Mouse (Mus musculus) kidney, embryonic 15.5 days (tissue): Measurements from ENCODE around the gene Prop1. TPM values are rescaled to one million over a fixed set of nuclear protein-coding genes. Genes with fewer than 3 reads are reported as not detected.

Experiments used
- ATAC-seq: fragments of 200-750 bp; cut with Nextera tagmentation; replicated peaks from 2 replicates; pipeline ENCODE4 v1.8.0; 2017; ENCODE audit warnings: moderate TSS enrichment; ENCODE audit not compliant: low FRiP score
- H3K27ac ChIP-seq: fragments of 300-500 bp; sonication (generic); 2 replicates; pipeline ENCODE4 v1.5.1; 2015; ENCODE audit warnings: mild to moderate bottlenecking, inconsistent platforms
- H3K27me3 ChIP-seq: fragments of 300-500 bp; sonication (generic); 2 replicates; pipeline ENCODE4 v1.6.1; 2015; ENCODE audit warnings: inconsistent platforms
- H3K36me3 ChIP-seq: fragments of 300-500 bp; sonication (generic); 2 replicates; pipeline ENCODE4 v1.6.1; 2015; ENCODE audit warnings: inconsistent platforms
- H3K4me1 ChIP-seq: fragments of 300-500 bp; sonication (generic); 2 replicates; pipeline ENCODE4 v1.6.1; 2015; ENCODE audit warnings: inconsistent platforms
- H3K4me2 ChIP-seq: fragments of 300-500 bp; sonication (generic); 2 replicates; pipeline ENCODE4 v1.6.1; 2015; ENCODE audit warnings: moderate library complexity, mild to moderate bottlenecking, inconsistent platforms
- H3K4me3 ChIP-seq: fragments of 300-500 bp; sonication (generic); replicated peaks from 2 replicates; pipeline ENCODE4 v1.5.1; 2015; ENCODE audit warnings: mild to moderate bottlenecking, inconsistent platforms
- H3K9ac ChIP-seq: fragments of 300-500 bp; sonication (generic); 2 replicates; pipeline ENCODE4 v1.6.1; 2015; ENCODE audit warnings: mild to moderate bottlenecking, inconsistent platforms
- H3K9me3 ChIP-seq: fragments of 300-500 bp; sonication (generic); replicated peaks from 2 replicates; pipeline ENCODE4 v1.6.1; 2016; ENCODE audit warnings: inconsistent platforms
- WGBS: fragments of 180-500 bp; shearing (Covaris S2); methylation state at CpG from one replicate; pipeline ENCODE4 v1.1.7; 2015; ENCODE audit warnings: mixed read lengths; 5-methylcytosine and 5-hydroxymethylcytosine counted together
- polyA plus RNA-seq: library from polyadenylated mRNA; unstranded; fragments of >200 nt; fragmentation: Nextera tagmentation; extraction: Ambion mirVana; gene quantifications from 2 replicates; pipeline ENCODE4 v1.2.1, GENCODE M21; 2015

Gene Prop1
- not detected in 2 replicates for polyA plus RNA-seq

DNA sequence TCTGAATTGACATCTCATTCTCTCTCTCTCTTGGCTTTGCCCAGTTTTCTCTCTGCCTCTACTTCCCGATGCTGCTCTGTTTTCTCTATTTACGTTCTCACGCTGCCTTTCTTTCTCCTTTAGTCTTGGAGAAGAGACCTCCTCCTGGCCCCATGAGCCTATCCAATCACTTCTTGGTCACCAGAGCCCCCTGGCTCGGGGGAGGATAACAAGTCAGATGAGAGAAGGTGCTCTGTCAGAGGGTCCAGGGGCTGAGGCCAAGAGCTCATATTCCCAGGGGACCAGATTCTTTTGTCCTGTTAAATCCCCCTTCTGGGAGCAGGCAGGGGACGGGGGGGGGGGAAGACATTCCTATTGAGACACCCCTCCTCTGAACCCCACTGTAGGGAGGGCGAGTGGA lies at the start of gene Prop1:
Gene Prop1, minus strand, starts transcription at position 101 of the 400 bp plus-strand sequence.
- ATAC-seq, result no peak
- H3K4me1 ChIP-seq, result peaks cover 10% of the 10 kb centered on the region; the same call in 1 of the 2 replicates
- no peaks in the 10 kb centered on the region; the same call in 1 of the 2 replicates for H3K27me3 ChIP-seq
- peak within 1 kb of the TSS; percentile 38 for H3K4me2 ChIP-seq
- 65% methylated on average over 6 of the region's 6 CpGs for WGBS
- no peak within 1 kb of the TSS for H3K27ac ChIP-seq
- H3K9ac ChIP-seq, result no peak within 1 kb of the TSS
- H3K4me3 ChIP-seq, result no peak within 1 kb of the TSS
- H3K9me3 ChIP-seq, result no peaks in the 10 kb centered on the region
- H3K36me3 ChIP-seq, result no peaks in the 10 kb centered on the region

DNA sequence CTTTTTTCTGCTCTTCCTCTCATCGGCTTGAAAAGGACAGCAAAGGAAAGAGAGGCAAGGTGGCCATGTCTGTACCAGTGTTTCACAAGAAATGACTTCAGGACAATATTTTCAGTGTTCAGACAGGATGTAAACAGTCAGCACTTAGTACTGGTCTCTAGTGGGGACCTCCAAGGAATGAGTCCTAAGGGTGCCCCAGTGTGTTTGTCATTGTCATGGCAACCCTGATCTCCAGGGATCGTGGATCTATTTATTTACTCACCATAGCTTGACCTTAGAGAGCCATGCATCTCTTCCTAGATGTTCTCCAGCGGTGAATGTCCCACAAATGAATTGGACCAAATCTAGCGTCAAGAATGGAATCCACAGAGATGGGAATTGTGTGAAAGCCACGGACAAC lies 49.7 kb upstream of the Prop1 start, which contains the start of gene Olfr51:
Gene Olfr51, plus strand, starts transcription at position 301 of the 400 bp plus-strand sequence.
- Histone ChIP-seq H3K27ac (no peak within 1 kb of the TSS), H3K36me3 (no peaks in the 10 kb centered on the region), H3K9me3 (no peaks in the 10 kb centered on the region), H3K27me3 (no peaks in the 10 kb centered on the region), H3K4me3 (no peak within 1 kb of the TSS), H3K9ac (no peak within 1 kb of the TSS), H3K4me2 (no peak within 1 kb of the TSS), H3K4me1 (no peaks in the 10 kb centered on the region)
- WGBS, result 76% methylated on average over 5 of the region's 5 CpGs
- ATAC-seq, result no peak

DNA sequence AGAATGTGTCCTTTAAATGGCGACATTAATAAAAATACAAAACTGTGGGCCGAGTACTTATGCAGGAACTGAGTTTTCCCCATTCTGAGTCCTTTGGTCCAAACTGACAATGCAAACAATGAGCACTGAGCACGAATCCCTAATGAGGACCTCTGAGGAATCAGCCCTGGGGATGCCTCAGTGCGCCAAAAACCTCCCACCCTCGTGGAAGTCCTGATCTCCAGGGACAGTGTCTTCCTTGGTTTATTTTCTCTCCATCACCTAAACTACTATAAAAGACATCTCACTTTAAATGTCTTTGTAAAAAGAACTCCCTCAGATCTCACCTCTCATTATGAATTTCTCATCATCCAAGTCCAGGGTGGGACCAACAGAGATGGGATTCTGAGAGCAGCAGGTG lies 28.1 kb upstream of the Prop1 start, which contains the start of gene Olfr1377:
Gene Olfr1377, plus strand, starts transcription at position 301 of the 400 bp plus-strand sequence.
- H3K4me3 ChIP-seq, result no peak within 1 kb of the TSS
- no peaks in the 10 kb centered on the region for H3K27me3 ChIP-seq
- H3K4me2 ChIP-seq, result no peak within 1 kb of the TSS
- H3K27ac ChIP-seq, result no peak within 1 kb of the TSS
- WGBS, result 71% methylated on average over 5 of the region's 5 CpGs
- H3K9me3 ChIP-seq, result no peaks in the 10 kb centered on the region
- no peaks in the 10 kb centered on the region for H3K36me3 ChIP-seq
- H3K4me1 ChIP-seq, result no peaks in the 10 kb centered on the region
- ATAC-seq, result no peak
- no peak within 1 kb of the TSS for H3K9ac ChIP-seq

DNA sequence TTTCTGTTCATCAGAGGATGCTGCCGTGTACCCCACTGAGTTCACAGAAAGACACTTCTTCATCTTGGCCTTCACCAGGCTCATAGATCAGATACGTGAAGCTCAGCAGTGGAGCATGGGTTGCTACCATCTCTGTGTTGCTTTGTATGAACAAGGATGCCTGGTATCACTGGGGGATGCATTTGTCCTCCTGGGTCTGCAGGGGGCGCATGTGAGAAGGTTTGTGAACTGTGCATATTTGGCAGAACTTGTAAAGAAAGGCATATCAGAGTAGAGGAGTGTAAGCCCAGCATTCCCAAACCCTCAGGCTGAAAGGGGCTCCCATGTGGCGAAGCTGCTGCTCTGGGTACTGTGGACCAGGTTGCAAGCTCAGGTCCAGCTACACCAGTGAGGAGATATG lies 23.7 kb upstream of the Prop1 start:
- H3K36me3 ChIP-seq, result no peaks in the 10 kb centered on the region
- 75% methylated on average over 4 of the region's 4 CpGs for WGBS
- H3K4me1 ChIP-seq, result no peaks in the 10 kb centered on the region
- no peak overlapping the region for H3K4me2 ChIP-seq
- H3K9me3 ChIP-seq, result no peaks in the 10 kb centered on the region
- no peaks in the 10 kb centered on the region for H3K27me3 ChIP-seq
- H3K27ac ChIP-seq, result no peak overlapping the region
- ATAC-seq, result no peak
- no peak overlapping the region for H3K4me3 ChIP-seq
- no peak overlapping the region for H3K9ac ChIP-seq

DNA sequence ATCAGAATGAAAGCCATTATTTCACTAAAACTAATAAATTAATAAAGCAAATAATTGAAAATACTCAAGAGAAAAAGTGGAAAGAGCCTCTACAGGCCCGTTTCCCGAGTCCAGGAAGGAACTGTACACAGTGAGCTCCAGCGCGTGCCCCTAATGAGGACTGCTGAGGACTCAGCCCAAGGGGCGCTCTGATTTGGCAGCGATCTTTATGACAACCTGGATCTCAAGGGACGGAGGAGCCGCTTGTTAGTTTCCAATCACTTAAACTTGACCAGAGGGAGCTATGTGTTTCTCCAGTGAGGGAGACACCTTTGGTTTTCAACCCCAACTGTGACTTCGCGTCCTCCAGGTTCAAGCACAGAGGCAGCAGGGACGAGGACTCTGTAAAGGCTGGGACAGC lies 12.7 kb upstream of the Prop1 start, which contains the start of gene Olfr1378:
Gene Olfr1378, plus strand, starts transcription at position 301 of the 400 bp plus-strand sequence.
- 89% methylated on average over 11 of the region's 11 CpGs for WGBS
- H3K4me1 ChIP-seq, result no peaks in the 10 kb centered on the region
- no peaks in the 10 kb centered on the region for H3K9me3 ChIP-seq
- no peaks in the 10 kb centered on the region for H3K27me3 ChIP-seq
- H3K9ac ChIP-seq, result no peak within 1 kb of the TSS
- ATAC-seq, result no peak
- H3K27ac ChIP-seq, result no peak within 1 kb of the TSS
- no peak within 1 kb of the TSS for H3K4me2 ChIP-seq
- no peaks in the 10 kb centered on the region for H3K36me3 ChIP-seq
- no peak within 1 kb of the TSS for H3K4me3 ChIP-seq

DNA sequence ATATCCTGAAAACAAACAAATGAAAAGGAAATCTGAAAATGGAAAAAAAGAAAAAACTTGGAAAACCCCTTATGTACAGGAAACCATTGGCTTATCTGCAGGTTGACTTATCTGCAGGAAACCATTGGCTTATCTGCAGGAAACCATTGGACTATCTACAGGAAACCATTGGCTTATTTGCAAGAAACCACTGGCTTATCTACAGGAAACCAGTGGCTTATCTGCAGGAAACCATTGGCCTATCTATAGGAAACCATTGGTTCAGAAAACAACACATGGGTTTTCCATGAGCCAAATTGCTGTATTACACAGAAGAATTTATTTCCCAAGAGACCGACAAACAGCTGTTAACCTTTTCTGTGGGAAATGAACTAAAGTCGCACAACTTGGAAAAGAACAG lies 11.3 kb upstream of the Prop1 start:
- Histone ChIP-seq H3K36me3 (no peaks in the 10 kb centered on the region), H3K4me1 (no peaks in the 10 kb centered on the region), H3K27me3 (no peaks in the 10 kb centered on the region), H3K9me3 (no peaks in the 10 kb centered on the region), H3K4me3 (no peak overlapping the region), H3K27ac (no peak overlapping the region), H3K9ac (no peak overlapping the region), H3K4me2 (no peak overlapping the region)
- ATAC-seq, result no peak
- WGBS, result 66% methylated on average over 2 of the region's 2 CpGs

DNA sequence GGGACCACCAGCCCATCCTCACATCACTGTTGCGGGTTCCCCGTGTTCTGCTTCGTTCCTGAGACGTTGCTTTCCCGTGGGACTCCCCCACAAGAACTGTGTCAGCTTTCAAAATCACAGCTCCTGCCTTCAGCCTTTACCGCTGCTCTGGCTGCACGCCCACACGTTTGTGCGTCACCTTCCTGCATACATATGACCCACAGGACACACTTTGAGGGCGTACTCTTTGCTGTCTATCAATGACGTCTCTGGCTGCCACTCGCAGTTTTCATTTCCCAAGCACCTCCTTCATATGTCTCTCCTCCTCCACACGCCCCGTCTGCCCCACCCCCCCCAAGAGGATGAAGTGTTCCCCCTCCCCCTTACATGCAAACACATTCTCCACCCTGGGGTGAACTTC lies 1.3 kb downstream of the Prop1 start:
- WGBS, result 30% methylated on average over 14 of the region's 14 CpGs
- H3K9me3 ChIP-seq, result no peaks in the 10 kb centered on the region
- no peaks in the 10 kb centered on the region; the same call in 1 of the 2 replicates for H3K27me3 ChIP-seq
- H3K27ac ChIP-seq, result no peak overlapping the region
- H3K9ac ChIP-seq, result no peak overlapping the region
- H3K4me2 ChIP-seq, result peak overlapping the region; percentile 38
- H3K4me3 ChIP-seq, result no peak overlapping the region
- H3K36me3 ChIP-seq, result no peaks in the 10 kb centered on the region
- ATAC-seq, result no peak
- peaks cover 10% of the 10 kb centered on the region; the same call in 1 of the 2 replicates for H3K4me1 ChIP-seq

DNA sequence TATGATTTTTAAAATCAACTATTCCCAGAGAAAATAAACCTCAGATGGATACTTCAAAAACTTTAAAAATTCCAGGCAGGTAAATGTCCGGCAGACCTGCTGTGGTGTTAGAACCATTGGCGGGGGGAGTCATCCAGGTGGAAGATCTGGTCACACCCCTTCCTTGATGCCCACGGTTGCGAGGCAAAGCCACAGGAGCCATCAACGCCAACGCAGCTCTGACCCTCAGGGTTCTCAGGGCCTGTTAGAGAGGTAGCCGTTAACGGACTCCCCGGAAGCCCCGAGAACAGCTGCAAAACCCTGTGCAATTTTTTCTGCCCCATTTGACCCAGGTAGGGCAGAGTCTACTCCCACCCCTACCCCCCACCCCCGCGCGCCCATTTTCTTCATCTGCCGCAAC lies 10.1 kb downstream of the Prop1 start, which contains the start of gene 4933414I15Rik:
Gene 4933414I15Rik, minus strand, starts transcription at position 260 of the 400 bp plus-strand sequence.
- H3K4me2 ChIP-seq, result 0 out of 2 replicates have a peak within 1 kb of the TSS, but pooled peaks have one; percentile 9
- H3K27me3 ChIP-seq, result no peaks in the 10 kb centered on the region
- 71% methylated on average over 14 of the region's 14 CpGs for WGBS
- no peak within 1 kb of the TSS for H3K9ac ChIP-seq
- no peak within 1 kb of the TSS for H3K4me3 ChIP-seq
- no peaks in the 10 kb centered on the region for H3K4me1 ChIP-seq
- no peaks in the 10 kb centered on the region for H3K9me3 ChIP-seq
- H3K27ac ChIP-seq, result no peak within 1 kb of the TSS
- H3K36me3 ChIP-seq, result no peaks in the 10 kb centered on the region
- ATAC-seq, result no peak

DNA sequence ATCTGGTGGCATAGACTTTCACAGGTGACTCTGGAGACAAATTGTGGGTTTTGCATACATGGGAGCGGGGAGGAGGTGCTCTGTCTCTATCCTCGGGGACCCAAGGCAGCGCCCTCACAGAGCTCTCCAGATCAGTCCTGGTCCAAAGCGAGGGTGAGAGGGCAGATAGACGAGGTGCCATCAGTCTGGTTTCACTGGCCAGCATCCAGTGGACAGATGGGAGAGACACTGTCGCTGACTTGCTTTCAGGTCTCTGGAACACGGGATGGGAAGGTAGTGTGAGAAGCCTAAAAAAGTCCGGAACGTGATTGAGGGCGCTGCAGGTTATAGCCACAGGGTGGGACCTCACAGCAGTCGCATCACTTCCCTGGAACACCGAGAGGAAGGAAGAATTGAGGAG lies 11.2 kb downstream of the Prop1 start:
- no peaks in the 10 kb centered on the region for H3K36me3 ChIP-seq
- H3K9ac ChIP-seq, result no peak overlapping the region
- H3K4me3 ChIP-seq, result no peak overlapping the region
- WGBS, result 65% methylated on average over 12 of the region's 12 CpGs
- H3K27ac ChIP-seq, result no peak overlapping the region
- no peaks in the 10 kb centered on the region for H3K4me1 ChIP-seq
- ATAC-seq, result no peak
- H3K4me2 ChIP-seq, result 0 out of 2 replicates have a peak overlapping the region, but pooled peaks have one; percentile 9
- no peaks in the 10 kb centered on the region for H3K27me3 ChIP-seq
- no peaks in the 10 kb centered on the region for H3K9me3 ChIP-seq

DNA sequence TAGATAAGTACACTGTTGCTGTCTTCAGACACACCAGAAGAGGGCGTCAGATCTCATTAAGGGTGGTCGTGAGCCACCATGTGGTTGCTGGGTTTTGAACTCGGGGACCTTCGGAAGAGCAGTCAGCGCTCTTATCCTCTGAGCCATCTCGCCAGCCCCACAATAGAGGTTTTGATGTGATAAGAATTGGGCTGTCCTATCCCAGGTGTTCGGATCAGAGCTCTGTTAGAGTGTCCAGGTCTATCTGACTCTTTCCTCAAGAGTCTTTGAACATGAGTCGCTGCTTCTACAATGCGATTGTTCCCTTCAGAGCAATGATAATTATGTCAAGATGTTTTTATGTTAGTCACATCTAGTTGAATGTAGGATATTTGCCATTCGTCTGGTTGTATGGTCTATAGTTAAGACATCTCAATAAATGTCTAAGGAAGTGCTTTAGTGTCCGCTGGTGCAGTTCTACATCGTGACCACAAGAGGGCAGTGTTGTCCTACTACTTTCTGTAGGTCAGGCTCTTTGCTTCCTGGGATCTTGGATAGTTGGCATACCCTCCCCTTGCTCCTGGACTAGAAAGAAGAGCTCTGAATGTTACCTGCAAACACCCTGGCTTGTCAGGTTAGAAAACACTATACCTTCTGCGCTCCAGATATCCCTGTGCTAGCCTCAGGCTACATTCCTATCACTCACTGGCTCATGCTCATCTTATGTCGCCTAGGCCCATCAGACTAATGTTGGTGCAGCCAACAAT lies 13.8 kb downstream of the Prop1 start:
- WGBS, result 37% methylated on average over 14 of the region's 14 CpGs
- Histone ChIP-seq H3K27ac (no peak overlapping the region), H3K9me3 (no peaks in the 10 kb centered on the region), H3K9ac (no peak overlapping the region), H3K36me3 (no peaks in the 10 kb centered on the region), H3K4me3 (no peak overlapping the region), H3K27me3 (no peaks in the 10 kb centered on the region), H3K4me2 (no peak overlapping the region), H3K4me1 (no peaks in the 10 kb centered on the region)
- peak; percentile 67 for ATAC-seq

DNA sequence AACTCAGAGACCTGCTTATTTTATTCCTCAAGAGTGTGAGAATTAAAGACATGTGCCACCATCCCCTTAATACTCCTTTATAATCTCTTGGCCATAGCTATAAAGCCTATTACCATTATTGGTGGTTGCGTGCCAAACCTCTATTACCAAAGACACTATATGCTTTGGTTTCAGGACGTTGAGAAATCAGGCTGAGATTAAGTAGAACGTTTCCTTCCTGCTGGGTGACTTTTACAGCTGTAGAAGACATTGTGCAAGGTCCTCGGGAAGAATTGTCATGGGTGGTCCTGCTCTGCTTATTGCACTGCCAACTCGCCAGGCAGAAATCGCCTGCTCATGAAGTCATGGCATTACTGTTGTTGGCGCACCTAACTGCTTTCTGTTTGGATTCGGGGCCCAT lies 15.1 kb downstream of the Prop1 start:
- Histone ChIP-seq H3K9ac (no peak overlapping the region), H3K4me3 (no peak overlapping the region), H3K4me2 (no peak overlapping the region), H3K27me3 (no peaks in the 10 kb centered on the region), H3K4me1 (no peaks in the 10 kb centered on the region), H3K36me3 (no peaks in the 10 kb centered on the region), H3K27ac (no peak overlapping the region), H3K9me3 (no peaks in the 10 kb centered on the region)
- no peak for ATAC-seq
- 81% methylated on average over 8 of the region's 8 CpGs for WGBS

DNA sequence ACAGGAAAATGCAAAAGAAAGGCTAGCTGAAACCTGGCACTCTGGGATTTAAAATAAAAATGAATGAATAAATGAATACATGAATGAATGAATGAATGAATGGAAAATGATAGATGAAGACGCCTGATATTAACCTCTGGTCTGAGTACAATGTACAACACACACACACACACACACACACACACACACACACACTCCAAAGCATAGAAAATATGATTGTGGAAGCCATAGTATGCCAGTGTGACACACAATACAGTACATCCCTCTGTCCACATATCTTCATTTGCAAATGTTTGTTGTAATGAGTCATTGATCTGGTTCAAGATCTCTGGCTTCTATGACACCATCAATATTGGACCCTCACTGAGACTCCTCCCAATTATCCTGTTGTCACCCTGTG lies 21.5 kb downstream of the Prop1 start:
- 90% methylated on average over 1 of the region's 1 CpGs for WGBS
- H3K4me3 ChIP-seq, result peak overlapping the region; percentile 78; the same call in 1 of the 2 replicates
- no peaks in the 10 kb centered on the region for H3K36me3 ChIP-seq
- H3K27ac ChIP-seq, result peak overlapping the region; percentile 37; the same call in 1 of the 2 replicates
- no peaks in the 10 kb centered on the region for H3K9me3 ChIP-seq
- H3K4me1 ChIP-seq, result peaks cover 6% of the 10 kb centered on the region
- H3K27me3 ChIP-seq, result no peaks in the 10 kb centered on the region
- 0 out of 2 replicates have a peak, but pooled peaks have one; percentile 37 for ATAC-seq
- H3K4me2 ChIP-seq, result peak overlapping the region; percentile 96
- H3K9ac ChIP-seq, result no peak overlapping the region
